Mouse (Mus musculus) megakaryocyte, embryonic 14.5 days (primary cell): ENCODE measurements at regions not wholly inside any gene's neighbourhood (a gene's known extent, or its start where the extent isn't known, plus 50 kb on each side); places are given as distances from the start of the nearest gene placed in this dataset.

Source experiments
- FLI1 ChIP-seq: IDR thresholded peaks from 2 replicates; pipeline ENCODE4 v1.6.1; 2012; ENCODE audit warnings: low read length, inconsistent platforms, mixed read lengths
- GATA1 ChIP-seq: IDR thresholded peaks from 3 replicates; pipeline ENCODE4 v1.6.1; 2012; ENCODE audit warnings: mixed read lengths, low read length, inconsistent platforms, borderline replicate concordance

- no peak for TF ChIP-seq GATA1
- TF ChIP-seq FLI1 = no peak
These were observed 188.0 kb downstream of the 4933412E24Rik start for GRCm38 (mm10) chr15:59828421-59828820.
